Comparison of ENCODE assay signal across 17 mouse cellular contexts in the genomic region with DNA sequence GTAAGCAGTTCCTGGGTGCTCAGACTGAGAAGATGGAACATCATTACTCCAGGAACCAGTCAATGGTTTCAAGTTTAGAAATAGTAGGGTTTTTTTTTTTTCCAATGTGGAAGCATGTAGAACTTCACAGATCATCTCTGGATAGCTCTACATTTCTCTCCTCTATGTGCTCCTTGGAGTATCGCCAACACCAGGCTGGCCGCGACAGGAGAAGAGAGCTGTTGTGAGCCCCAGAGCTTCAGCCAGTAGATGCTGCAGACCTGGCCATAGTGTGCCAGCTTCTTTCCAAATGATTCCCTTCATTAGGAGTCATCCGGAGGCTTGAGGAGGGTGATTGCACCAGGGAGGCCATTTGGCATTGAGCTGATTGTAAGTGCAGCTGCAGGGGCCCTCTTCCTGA.
DNase-seq lines count a peak whose midpoint lies in the region; TF ChIP-seq lines count a peak whose summit lies in the region.
"Had no signal": no experiment of that assay in that cellular context is flagged by ENCODE, and none has a peak within 500 bp of the region (broad histone marks: within the 10 kb centered on the region; RNA-seq: fewer than 3 reads in every experiment).

No protein-coding gene starts in this region.

- intact Hi-C loops in gastrocnemius, postnatal 14 days (cut with DNase I; ENCODE audit: low total_unique reads), result no loop called here

- whole genome bisulfite sequencing in lung, adult 2 months, result 76% methylated on average over 4 of the region's 4 CpGs

- DNase-seq in cerebellum, postnatal 14 days, result peak; percentile 19 to 24
- no peak for DNase-seq in cerebellum, postnatal 36 days
- peak; percentile 2 for DNase-seq in lung, postnatal 10 days
- no peak for DNase-seq in lung, adult 2 months
- peak; percentile 2 for DNase-seq in brain, adult 2 months (ENCODE audit: low read depth, low spot score)
- no peak for DNase-seq in gastrocnemius, postnatal 14 days
- DNase-seq: adrenal gland, postnatal 10 days; adrenal gland, postnatal 36 days; B cell, adult 2 months; cerebellum, adult 11-12 months; cerebellum, adult 9-10 months; gastrocnemius, postnatal 10 days; heart, adult 11 months had no signal

- no peak overlapping the region for H3K4me3 ChIP-seq in lung, adult 2 months (replicated peaks; ENCODE audit: extremely low read depth, low read depth, low read length)
- H3K4me3 ChIP-seq: forebrain, embryonic 10.5 days; forebrain, embryonic 13.5 days; hindbrain, embryonic 12.5 days; hindbrain, embryonic 15.5 days had no signal

- no peaks in the 10 kb centered on the region for H3K4me1 ChIP-seq in lung, adult 2 months (ENCODE audit: control insufficient read depth, insufficient read depth, low read length)
- H3K4me1 ChIP-seq: forebrain, embryonic 10.5 days; hindbrain, embryonic 12.5 days; hindbrain, embryonic 15.5 days had no signal

- no peak for TF ChIP-seq CTCF in lung, adult 2 months (IDR thresholded peaks at IDR 0.05; ENCODE audit: insufficient read depth, low read length)

- TF ChIP-seq POLR2A in lung, adult 2 months (IDR thresholded peaks at IDR 0.05; ENCODE audit: borderline replicate concordance, extremely low read depth, low read depth, low read length), result no peak

Comparison
In these comparisons a context has a peak if more than half of its experiments do, and no peak if none do; other contexts are left out.
1. DNase-seq: peak in cerebellum, postnatal 14 days (2 of 2), lung, postnatal 10 days (single experiment) and brain, adult 2 months (single experiment); none in cerebellum, postnatal 36 days (0 of 2), lung, adult 2 months (single experiment) and gastrocnemius, postnatal 14 days (single experiment).